Mouse (Mus musculus) fat pad, adult 2 months (tissue): ENCODE results near the gene Helz.
"Not testable (repeated sequence)": the region's sequence is repeated elsewhere in the genome, so short reads cannot be mapped to it uniquely, and the experiment has no call there.

Experiments
- DNase-seq: peaks from one replicate; pipeline ENCODE4 v3.0.0-alpha.2; 2011; ENCODE audit warnings: low read depth, low spot score; ENCODE audit errors: extremely low read depth

Helz gene

DNA sequence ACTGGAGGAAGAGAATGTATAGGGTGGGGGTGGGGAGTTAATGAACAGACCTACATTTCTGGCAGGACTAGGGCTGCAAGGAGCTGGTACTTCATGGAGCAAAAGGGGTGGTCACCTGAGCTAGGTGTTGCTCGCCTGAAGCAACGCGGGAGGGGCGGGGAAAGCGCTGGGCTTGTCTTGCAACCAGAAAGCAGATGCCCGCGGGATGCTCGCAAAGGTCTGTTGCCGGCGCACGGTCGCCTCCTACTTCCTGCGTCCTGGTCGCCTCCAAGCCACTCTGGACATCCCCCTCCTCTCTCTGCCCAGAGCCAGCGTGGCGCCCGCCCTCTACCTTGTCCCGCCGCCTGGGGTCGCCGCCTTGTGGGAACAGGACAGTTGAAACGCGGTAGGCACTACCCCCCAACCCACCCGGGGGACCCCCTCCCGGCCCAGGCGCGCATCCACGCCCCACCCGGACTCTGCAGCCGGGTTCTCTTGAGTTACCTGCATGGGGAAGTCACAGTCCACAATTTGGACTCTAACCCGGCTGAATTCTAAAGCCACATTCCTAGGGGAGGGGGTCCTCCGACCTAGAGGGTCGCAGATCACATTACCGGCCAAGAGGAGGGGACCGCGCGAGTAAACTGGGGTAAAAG is 946 bp upstream of the Helz start:
- DNase-seq = no peak

DNA sequence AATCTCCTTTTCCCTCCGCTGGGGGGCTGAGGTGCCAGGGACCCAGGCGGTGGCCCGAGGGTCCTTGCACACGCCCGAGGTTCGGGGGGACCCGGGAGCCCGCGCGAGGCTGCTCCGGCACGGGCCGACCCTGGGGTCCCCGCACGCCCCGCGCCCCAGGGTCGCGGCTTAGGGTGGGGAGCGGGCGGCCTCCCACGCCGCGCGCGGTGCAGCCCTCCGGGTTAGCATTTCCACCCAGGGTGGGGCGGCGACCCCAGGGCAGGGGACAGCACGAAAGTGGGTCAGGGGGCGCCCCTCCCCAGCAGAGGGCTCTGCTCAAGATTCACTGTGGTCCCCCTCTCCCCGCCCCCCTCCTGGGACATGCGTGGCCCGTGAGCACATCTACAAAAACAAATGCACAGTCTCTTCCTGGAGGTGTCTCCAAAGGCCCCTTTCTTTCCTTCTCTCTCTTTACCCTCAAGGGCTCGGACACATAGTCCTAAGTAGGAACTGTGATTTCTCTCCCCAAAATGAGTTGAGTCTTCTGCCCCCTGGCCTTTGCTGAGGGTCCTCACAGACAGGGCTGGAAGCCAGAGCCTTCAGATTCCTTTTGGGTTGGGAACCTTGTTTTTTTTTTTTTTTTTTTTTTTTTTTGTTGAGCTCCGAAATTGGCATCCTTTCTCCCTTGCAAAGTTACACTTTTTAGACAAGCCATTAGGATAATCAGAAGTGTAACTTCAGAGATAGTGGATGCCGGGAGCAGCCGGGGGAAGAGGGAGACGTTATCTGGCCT is 660 bp downstream of the Helz start:
- DNase-seq = no peak

GRCm38 (mm10) chr11:107559874-107560273 is 12.1 kb downstream of the Helz start:
- no peak for DNase-seq

GRCm38 (mm10) chr11:107567431-107567830 is 19.7 kb downstream of the Helz start:
- DNase-seq = no peak

- peak; percentile 68 for DNase-seq
These were observed 20.8 kb downstream of the Helz start for GRCm38 (mm10) chr11:107568466-107568995.

GRCm38 (mm10) chr11:107570891-107571290 is 23.2 kb downstream of the Helz start:
- not testable (repeated sequence) for DNase-seq

DNA sequence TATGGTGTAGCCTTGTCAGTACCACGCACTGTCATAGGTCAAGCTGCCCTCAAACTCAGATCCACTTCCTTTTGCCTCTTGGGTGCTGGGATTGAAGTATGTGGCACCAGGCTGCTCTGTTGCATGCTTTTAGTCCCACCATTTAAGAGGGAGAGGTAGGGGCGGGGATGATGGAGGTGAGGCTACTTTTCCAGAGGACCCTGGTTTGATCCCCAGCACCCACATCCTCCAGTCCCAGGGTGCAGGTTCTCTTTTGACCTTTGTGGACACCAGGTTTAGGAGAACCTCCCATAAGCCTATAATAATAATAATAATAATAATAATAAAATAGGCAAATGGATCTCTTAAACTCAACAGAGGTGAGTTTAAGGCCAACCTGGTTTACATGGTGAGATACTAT is 23.6 kb downstream of the Helz start:
- DNase-seq = no peak

GRCm38 (mm10) chr11:107572551-107572950 is 24.8 kb downstream of the Helz start:
- no peak for DNase-seq

DNA sequence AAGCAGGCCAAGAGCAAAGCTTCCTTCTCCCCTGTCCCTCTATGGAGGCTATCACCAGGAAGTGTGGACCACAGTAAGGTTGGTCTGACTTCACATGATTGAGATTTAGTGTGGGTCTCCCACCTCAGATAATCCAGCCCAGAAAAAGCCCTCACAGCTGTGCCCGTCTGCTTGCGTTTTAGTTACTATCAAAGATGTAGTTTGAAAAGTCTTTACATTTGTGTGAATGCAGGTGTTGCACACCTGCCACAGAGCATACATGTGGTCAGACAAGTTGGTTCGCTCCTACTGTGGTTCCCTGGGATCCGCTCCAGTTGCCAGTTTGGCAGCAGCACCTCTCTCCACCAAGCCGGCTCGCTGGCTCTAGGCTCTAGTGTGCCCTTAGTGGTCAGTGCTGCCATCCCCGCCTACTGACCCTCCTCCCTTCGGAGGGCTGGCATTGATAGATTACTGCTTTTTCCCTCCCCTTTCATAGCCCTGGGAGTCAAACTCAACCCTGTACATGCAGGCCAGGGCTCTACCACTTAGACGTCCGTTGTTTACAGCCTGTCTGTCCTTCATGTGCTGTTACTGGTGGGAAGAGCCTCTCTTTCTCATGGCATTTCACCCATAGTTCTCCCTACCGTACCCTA is 25.4 kb downstream of the Helz start:
- peak; percentile 58 for DNase-seq

DNA sequence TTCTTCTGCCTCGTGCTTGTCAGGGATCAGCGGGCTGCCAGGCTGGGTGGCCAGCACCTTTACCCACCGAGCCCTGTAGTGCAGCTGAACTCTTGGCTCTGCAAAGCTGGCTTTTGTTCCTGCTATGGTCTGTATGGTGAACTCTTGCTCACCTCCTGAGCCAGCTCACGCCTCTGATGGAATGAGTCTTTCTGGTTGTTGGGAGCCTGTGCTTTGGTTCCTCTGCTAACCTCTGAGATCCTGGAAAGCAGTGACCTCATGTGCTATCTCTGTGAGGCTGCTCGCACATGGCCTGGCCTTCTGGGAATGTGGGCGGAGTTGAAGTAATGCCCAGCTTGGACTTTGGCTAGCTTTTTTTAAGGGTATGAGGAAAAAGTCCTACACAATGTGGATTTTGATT is 26.1 kb downstream of the Helz start:
- no peak for DNase-seq

GRCm38 (mm10) chr11:107574811-107575705 is 27.3 kb downstream of the Helz start:
- no peak for DNase-seq

- no peak for DNase-seq
These were observed 28.5 kb downstream of the Helz start for GRCm38 (mm10) chr11:107576186-107576585.

DNA sequence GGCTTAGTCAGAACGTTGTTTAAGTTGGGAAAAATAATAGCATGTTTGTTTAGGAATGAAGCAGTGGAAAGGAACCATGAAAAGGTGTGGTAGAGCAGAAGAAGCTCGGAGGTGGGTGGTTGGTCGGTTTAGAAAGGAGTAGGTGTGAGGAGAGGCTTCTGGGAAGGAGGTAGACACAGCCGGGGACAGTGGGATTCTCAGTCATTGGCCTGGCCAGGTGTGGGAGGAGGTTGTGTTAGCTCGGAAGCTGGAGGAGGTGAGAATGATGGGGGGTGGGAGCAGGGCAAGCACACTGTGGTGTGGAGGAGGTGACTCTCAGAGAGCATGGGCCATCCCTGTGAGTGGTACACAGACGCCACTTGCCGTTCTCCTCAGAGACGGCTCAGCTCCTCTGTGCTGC is 29.7 kb downstream of the Helz start:
- no peak for DNase-seq

GRCm38 (mm10) chr11:107578226-107578625 is 30.5 kb downstream of the Helz start:
- no peak for DNase-seq

- DNase-seq = no peak
These were observed 33.1 kb downstream of the Helz start for GRCm38 (mm10) chr11:107580786-107581185.

GRCm38 (mm10) chr11:107584660-107585451 is 37.1 kb downstream of the Helz start:
- DNase-seq = no peak

DNA sequence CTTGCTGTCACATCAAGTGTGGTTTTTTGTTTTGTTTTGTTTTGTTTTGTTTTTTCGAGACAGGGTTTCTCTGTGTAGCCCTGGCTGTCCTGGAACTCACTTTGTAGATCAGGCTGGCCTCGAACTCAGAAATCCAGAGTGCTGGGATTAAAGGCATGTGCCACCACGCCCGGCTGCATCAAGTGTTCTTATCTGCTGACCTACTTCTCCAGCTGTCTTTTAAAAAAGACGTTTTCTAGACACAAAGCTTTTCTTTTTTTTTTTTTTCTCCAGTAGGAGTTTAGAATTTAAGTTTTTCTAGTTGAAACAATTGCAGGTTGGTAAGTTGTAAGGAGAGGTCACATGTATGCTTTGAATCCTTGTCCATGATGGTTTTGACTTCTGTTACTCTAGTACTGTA is 38.4 kb downstream of the Helz start:
- DNase-seq = not testable (repeated sequence)

DNA sequence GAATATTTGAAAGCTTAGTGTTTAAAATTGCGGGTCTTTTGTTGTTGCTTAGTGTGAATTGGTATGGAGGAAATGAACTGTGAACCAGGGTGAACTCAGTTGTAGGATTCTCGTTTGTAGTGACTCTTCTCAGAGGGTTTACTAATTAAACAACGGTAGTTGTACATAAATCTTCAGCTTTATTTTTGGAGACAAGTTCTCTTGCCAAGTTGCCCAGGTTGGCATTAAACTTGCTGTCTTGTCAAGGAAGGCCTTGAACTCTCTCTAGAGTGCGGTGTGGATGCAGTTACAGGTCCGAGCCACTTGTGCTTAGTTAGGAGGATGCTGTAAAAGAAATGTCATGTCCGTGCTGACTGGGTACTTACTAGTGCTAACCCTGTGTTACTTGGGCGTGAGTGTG is 39.4 kb downstream of the Helz start:
- no peak for DNase-seq

- DNase-seq = no peak
These were observed 44.8 kb downstream of the Helz start for GRCm38 (mm10) chr11:107592575-107592974.

DNA sequence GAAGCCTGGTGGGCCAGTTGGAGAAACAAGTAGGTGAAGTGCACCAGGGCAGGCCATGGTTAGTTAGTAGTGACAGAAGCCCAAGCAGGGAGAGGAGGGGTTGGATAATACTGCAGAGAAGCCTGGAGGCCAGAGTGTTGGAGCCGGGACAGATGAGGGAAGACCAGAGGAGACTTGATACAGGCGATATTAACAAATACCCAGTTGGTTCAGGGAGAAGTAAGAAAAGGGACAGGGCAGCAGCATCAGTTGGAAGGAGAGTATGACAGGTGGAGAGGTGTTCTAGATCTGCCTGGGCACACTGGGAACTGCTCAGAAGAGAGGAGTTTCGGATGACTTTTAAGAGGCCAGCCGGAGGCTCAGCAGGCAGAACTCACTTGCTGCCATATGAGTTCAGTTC is 49.7 kb downstream of the Helz start:
- no peak for DNase-seq
